Mouse (Mus musculus) liver, embryonic 14.5 days (tissue): ENCODE measurements around the gene Gm20503.

Experiments
- CTCF ChIP-seq: IDR thresholded peaks from 2 replicates; pipeline ENCODE4 v1.5.1; 2016; ENCODE audit warnings: antibody characterized with exemption, low read depth, control low read depth
- EP300 ChIP-seq: IDR thresholded peaks from 2 replicates; pipeline ENCODE4 v1.6.1; 2016; ENCODE audit warnings: antibody characterized with exemption, low read depth

DNA sequence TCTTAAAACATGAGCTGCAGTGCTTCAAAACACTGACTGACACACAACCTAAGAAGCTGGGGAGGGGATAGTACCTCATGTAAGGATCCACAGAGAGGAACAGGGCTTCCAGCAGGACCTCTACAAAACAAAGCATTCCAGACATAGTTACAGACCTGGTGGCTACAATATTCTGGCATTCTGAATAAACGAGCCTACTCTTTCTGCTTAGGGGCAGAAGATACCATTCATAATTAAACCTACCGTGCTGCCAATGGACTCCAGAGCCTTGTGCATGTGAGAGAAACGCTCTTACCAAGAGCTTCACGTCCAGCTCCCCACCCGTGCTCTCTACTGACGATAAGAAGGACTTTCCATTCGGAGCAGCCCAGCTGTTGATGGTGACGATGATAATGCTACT, 20.2 kb upstream of the Gm20503 start:
- TF ChIP-seq CTCF = no peak
- no peak for TF ChIP-seq EP300
